Mouse (Mus musculus) heart, embryonic 11.5 days (tissue): ENCODE measurements around the gene Gpr68. TPM values are rescaled to one million over a fixed set of nuclear protein-coding genes. Genes with fewer than 3 reads are reported as not detected.

Experiments
- ATAC-seq: fragments of 200-750 bp; cut with Nextera tagmentation; replicated peaks from 2 replicates; pipeline ENCODE4 v1.8.0; 2017; ENCODE audit warnings: moderate library complexity; ENCODE audit not compliant: insufficient number of reproducible peaks, low FRiP score, low TSS enrichment
- H3K27ac ChIP-seq: fragments of 300-500 bp; sonication (generic); 2 replicates; pipeline ENCODE4 v1.5.1; 2014; ENCODE audit warnings: mild to moderate bottlenecking, low read depth, low read length
- H3K27me3 ChIP-seq: fragments of 300-500 bp; sonication (generic); 2 replicates; pipeline ENCODE4 v1.6.1; 2014; ENCODE audit warnings: mild to moderate bottlenecking, low read length, mixed read lengths; ENCODE audit not compliant: control insufficient read depth, insufficient read depth
- H3K36me3 ChIP-seq: fragments of 300-500 bp; sonication (generic); 2 replicates; pipeline ENCODE4 v1.6.1; 2014; ENCODE audit warnings: mild to moderate bottlenecking, low read length, moderate library complexity, mixed read lengths; ENCODE audit not compliant: control insufficient read depth, insufficient read depth
- H3K4me1 ChIP-seq: fragments of 300-500 bp; sonication (generic); 2 replicates; pipeline ENCODE4 v1.6.1; 2014; ENCODE audit warnings: low read length; ENCODE audit not compliant: control insufficient read depth, insufficient read depth
- H3K4me2 ChIP-seq: fragments of 300-500 bp; sonication (generic); 2 replicates; pipeline ENCODE4 v1.6.1; 2014; ENCODE audit warnings: mild to moderate bottlenecking, moderate library complexity
- H3K4me3 ChIP-seq: fragments of 300-500 bp; sonication (generic); 2 replicates; pipeline ENCODE4 v1.5.1; 2014; ENCODE audit warnings: low read depth, low read length
- H3K9ac ChIP-seq: fragments of 300-500 bp; sonication (generic); 2 replicates; pipeline ENCODE4 v1.6.1; 2014; ENCODE audit warnings: mild to moderate bottlenecking, low read depth, low read length, moderate library complexity
- H3K9me3 ChIP-seq: fragments of 300-500 bp; sonication (generic); replicated peaks from 2 replicates; pipeline ENCODE4 v1.6.1; 2016; ENCODE audit warnings: low read length; ENCODE audit not compliant: control insufficient read depth
- WGBS: fragments of 180-500 bp; shearing (Covaris S2); extraction: QIAGEN DNeasy Blood & Tissue Kit; methylation state at CpG from one replicate; pipeline ENCODE4 v1.1.7; 2014; ENCODE audit not compliant: insufficient replicate concordance; 5-methylcytosine and 5-hydroxymethylcytosine counted together
- polyA plus RNA-seq: library from polyadenylated mRNA; unstranded; fragments of >200 nt; fragmentation: Nextera tagmentation; extraction: Ambion mirVana; gene quantifications from 2 replicates; pipeline ENCODE4 v1.2.1, GENCODE M21; 2014

Gene Gpr68
- polyA plus RNA-seq, 1 experiment from 2014 or later = 4.2 TPM

DNA sequence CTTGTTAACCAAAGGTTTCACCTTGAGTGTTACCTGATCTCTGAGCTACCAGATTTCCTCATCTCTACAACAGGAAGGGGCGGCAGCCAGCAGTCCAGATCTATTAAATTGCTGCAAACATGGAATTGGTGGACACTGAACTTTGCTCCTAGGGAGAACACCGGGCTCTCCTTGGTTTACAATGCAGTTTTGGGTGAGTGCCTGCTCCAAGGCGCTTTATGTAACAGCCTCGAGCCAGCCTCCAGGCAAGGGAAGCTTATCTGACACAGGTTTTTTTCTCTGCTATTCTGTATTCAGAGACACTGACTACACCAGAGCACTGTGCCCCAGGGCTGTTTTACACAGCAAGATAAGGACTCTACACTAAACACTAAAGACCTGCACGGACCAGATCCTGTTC is 26.8 kb upstream of the Gpr68 start:
- Histone ChIP-seq H3K9ac (no peak overlapping the region), H3K27me3 (peaks cover 16% of the 10 kb centered on the region), H3K9me3 (no peaks in the 10 kb centered on the region), H3K27ac (no peak overlapping the region), H3K36me3 (no peaks in the 10 kb centered on the region; the same call in 1 of the 2 replicates), H3K4me1 (no peaks in the 10 kb centered on the region), H3K4me3 (no peak overlapping the region), H3K4me2 (no peak overlapping the region)
- 63% methylated on average over 5 of the region's 5 CpGs for WGBS
- ATAC-seq = no peak

- Histone ChIP-seq H3K9me3 (no peaks in the 10 kb centered on the region), H3K4me1 (no peaks in the 10 kb centered on the region), H3K4me3 (no peak overlapping the region), H3K4me2 (no peak overlapping the region), H3K27ac (no peak overlapping the region), H3K27me3 (peaks cover 3% of the 10 kb centered on the region; the same call in 1 of the 2 replicates), H3K9ac (no peak overlapping the region), H3K36me3 (no peaks in the 10 kb centered on the region; the same call in 1 of the 2 replicates)
- WGBS = 93% methylated on average over 14 of the region's 14 CpGs
- ATAC-seq = no peak
Measured at GRCm38 (mm10) chr12:100931653-100932052, 23.7 kb upstream of the Gpr68 start.

- H3K27me3 ChIP-seq = peaks cover 3% of the 10 kb centered on the region; the same call in 1 of the 2 replicates
- H3K4me3 ChIP-seq = no peak overlapping the region
- H3K36me3 ChIP-seq = peaks cover 3% of the 10 kb centered on the region; the same call in 1 of the 2 replicates
- H3K9me3 ChIP-seq = no peaks in the 10 kb centered on the region
- no peaks in the 10 kb centered on the region for H3K4me1 ChIP-seq
- H3K4me2 ChIP-seq = no peak overlapping the region
- 92% methylated on average over 9 of the region's 9 CpGs for WGBS
- no peak for ATAC-seq
- H3K27ac ChIP-seq = no peak overlapping the region
- H3K9ac ChIP-seq = no peak overlapping the region
Measured at GRCm38 (mm10) chr12:100928286-100928685, 20.3 kb upstream of the Gpr68 start.

DNA sequence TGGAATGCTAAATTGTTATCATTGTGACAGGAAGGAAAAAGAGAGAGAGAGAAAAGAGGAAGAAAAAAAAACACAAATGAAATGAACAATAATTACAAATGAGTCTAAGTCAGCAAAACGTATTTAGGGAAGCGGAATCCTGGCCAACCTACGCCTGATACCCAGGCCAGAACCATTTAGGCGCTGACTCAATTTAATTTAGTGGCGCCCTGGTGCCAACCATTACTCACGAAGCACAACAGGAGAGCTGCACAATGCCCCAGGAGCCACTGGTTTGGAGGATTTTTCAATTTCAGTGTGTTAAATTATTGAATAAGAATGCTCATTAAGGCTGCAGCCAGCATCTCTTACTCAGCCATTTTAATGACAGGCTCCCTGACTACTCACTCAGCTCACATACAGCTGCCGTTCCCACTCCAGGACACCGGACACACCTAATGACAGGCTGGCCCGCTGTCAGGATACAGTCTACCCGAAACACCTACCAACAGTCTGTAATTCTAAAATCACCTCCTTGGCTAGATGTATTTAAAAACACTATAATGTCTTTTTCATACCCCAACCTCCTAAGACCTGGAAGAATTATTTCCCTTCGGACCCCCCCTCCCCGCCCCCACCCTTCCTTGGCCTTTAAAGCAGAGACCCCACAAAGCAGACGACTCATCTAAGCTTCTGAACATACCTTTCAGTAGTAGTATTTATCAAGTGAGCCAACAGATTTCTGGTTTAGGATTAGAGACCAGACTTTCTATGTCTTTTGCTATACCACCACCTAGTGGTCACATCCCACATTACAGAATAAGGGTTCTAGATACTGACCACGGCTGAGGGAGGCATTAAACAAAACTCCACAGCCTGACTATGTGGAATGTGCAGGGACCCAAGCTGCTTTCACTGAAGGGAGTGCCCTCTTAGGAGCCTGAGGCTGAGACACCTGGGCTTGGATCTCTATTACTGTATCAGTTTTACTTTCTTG is 17.9 kb upstream of the Gpr68 start:
- ATAC-seq = no peak
- H3K9ac ChIP-seq = no peak overlapping the region
- no peak overlapping the region for H3K4me3 ChIP-seq
- peaks cover 3% of the 10 kb centered on the region; the same call in 1 of the 2 replicates for H3K36me3 ChIP-seq
- no peaks in the 10 kb centered on the region for H3K9me3 ChIP-seq
- H3K4me1 ChIP-seq = no peaks in the 10 kb centered on the region
- H3K27me3 ChIP-seq = no peaks in the 10 kb centered on the region; the same call in 1 of the 2 replicates
- WGBS = 66% methylated on average over 14 of the region's 14 CpGs
- no peak overlapping the region for H3K4me2 ChIP-seq
- H3K27ac ChIP-seq = no peak overlapping the region

GRCm38 (mm10) chr12:100924646-100925339 is 16.8 kb upstream of the Gpr68 start:
- peaks cover 3% of the 10 kb centered on the region; the same call in 1 of the 2 replicates for H3K36me3 ChIP-seq
- H3K9me3 ChIP-seq = no peaks in the 10 kb centered on the region
- no peak for ATAC-seq
- whole genome bisulfite sequencing = 82% methylated on average over 15 of the region's 15 CpGs
- H3K4me2 ChIP-seq = no peak overlapping the region
- no peak overlapping the region for H3K4me3 ChIP-seq
- H3K4me1 ChIP-seq = no peaks in the 10 kb centered on the region
- no peak overlapping the region for H3K9ac ChIP-seq
- H3K27me3 ChIP-seq = no peaks in the 10 kb centered on the region; the same call in 1 of the 2 replicates
- H3K27ac ChIP-seq = no peak overlapping the region

GRCm38 (mm10) chr12:100910731-100911130 is 2.7 kb upstream of the Gpr68 start:
- Histone ChIP-seq H3K4me1 (no peaks in the 10 kb centered on the region), H3K36me3 (no peaks in the 10 kb centered on the region), H3K4me2 (no peak overlapping the region), H3K4me3 (no peak overlapping the region), H3K27me3 (peaks cover 26% of the 10 kb centered on the region; the same call in 1 of the 2 replicates), H3K27ac (no peak overlapping the region), H3K9ac (no peak overlapping the region), H3K9me3 (no peaks in the 10 kb centered on the region)
- no peak for ATAC-seq
- WGBS = 80% methylated on average over 12 of the region's 12 CpGs

GRCm38 (mm10) chr12:100909765-100910164 is 1.8 kb upstream of the Gpr68 start:
- WGBS = 69% methylated on average over 6 of the region's 6 CpGs
- no peaks in the 10 kb centered on the region for H3K4me1 ChIP-seq
- H3K4me3 ChIP-seq = no peak overlapping the region
- H3K27me3 ChIP-seq = peaks cover 26% of the 10 kb centered on the region; the same call in 1 of the 2 replicates
- no peak overlapping the region for H3K27ac ChIP-seq
- ATAC-seq = no peak
- no peak overlapping the region for H3K4me2 ChIP-seq
- H3K9me3 ChIP-seq = no peaks in the 10 kb centered on the region
- H3K9ac ChIP-seq = no peak overlapping the region
- H3K36me3 ChIP-seq = no peaks in the 10 kb centered on the region

DNA sequence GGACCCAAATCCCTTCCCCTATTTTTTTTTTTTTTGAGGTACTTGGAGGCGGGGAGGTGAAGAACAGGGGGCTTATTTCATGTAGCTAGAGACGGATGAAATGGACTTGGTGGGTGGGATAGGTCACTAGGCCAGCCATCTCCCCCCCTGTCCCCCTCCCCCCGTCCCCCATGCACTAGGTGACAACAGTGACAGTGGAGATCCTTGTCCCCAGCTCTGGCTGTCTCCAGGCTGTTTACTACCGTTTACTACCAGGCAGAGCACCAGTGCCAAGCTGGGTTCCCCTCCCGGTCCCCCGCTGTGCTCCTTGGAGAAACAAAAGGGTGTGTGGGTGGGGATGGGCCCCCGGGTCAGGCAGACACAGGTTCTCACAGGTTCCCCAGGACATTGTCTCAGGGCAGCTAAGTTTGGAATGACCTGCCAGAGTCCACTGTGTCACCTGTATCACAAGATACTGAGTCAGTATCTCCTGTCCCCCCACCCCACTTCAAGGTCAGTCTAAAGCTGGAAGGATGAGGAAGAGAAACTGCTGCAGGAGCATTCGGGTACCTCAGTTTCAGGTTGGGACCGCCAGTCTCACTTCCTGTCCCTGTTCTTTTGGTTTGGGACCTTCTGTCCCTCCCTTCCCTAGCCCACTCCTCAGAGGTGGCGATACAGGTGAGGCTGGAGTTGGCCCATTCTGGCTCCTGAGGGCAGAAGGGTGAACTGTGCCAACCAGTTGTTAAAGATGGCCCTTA is 468 bp upstream of the Gpr68 start:
- Histone ChIP-seq H3K9me3 (no peaks in the 10 kb centered on the region), H3K4me2 (peak overlapping the region; percentile 86), H3K36me3 (no peaks in the 10 kb centered on the region), H3K9ac (peak overlapping the region; percentile 69; the same call in 1 of the 2 replicates), H3K4me3 (peak overlapping the region; percentile 53), H3K27me3 (peaks cover 26% of the 10 kb centered on the region; the same call in 1 of the 2 replicates), H3K27ac (no peak overlapping the region), H3K4me1 (no peaks in the 10 kb centered on the region)
- WGBS = 25% methylated on average over 10 of the region's 10 CpGs
- no peak for ATAC-seq
